Mouse (Mus musculus): ENCODE results near the gene Sim2. TPM values are rescaled to one million over a fixed set of nuclear protein-coding genes. Genes with fewer than 3 reads are reported as not detected.

Gene Sim2
- not detected in 2 replicates for polyA plus RNA-seq (2015; fragmentation: Nextera tagmentation; extraction: Ambion mirVana)

- H3K4me3 ChIP-seq (ENCODE audit: low read depth, low read length) = peak within 1 kb of the TSS; percentile 41
- peak within 1 kb of the TSS; percentile 62 for H3K4me2 ChIP-seq (ENCODE audit: low read depth, low read length)
- no peaks in the 10 kb centered on the region for H3K9me3 ChIP-seq (ENCODE audit: low read length)
- TF ChIP-seq EP300 (IDR thresholded peaks at IDR 0.05; ENCODE audit: low read depth) (no peak), CTCF (IDR thresholded peaks at IDR 0.05; ENCODE audit: low read depth) (no peak)
- H3K27me3 ChIP-seq (ENCODE audit: insufficient read depth, low read length) = peaks cover 99% of the 10 kb centered on the region
- no peak within 1 kb of the TSS for H3K9ac ChIP-seq (replicated peaks)
- H3K36me3 ChIP-seq (replicated peaks; ENCODE audit: insufficient read depth, low read length) = no peaks in the 10 kb centered on the region
- WGBS (ENCODE audit: insufficient replicate concordance) = 1% methylated on average over 85 of the region's 96 CpGs
- DNase-seq (no peak), ATAC-seq (no peak)
- H3K27ac ChIP-seq (ENCODE audit: low read depth) = no peak within 1 kb of the TSS
- H3K4me1 ChIP-seq (ENCODE audit: insufficient read depth) = peaks cover 9% of the 10 kb centered on the region
These were observed at the start of gene Sim2 for GRCm38 (mm10) chr16:94084711-94085602. Gene Sim2 (plus strand): TSS chr16:94084931.

GRCm38 (mm10) chr16:94037280-94037679 is 47.5 kb upstream of the Sim2 start:
- Histone ChIP-seq H3K4me3 (ENCODE audit: low read depth, low read length) (no peak overlapping the region), H3K27me3 (ENCODE audit: insufficient read depth, low read length) (peaks cover 12% of the 10 kb centered on the region; the same call in 1 of the 2 replicates), H3K4me1 (ENCODE audit: insufficient read depth) (no peaks in the 10 kb centered on the region), H3K9me3 (ENCODE audit: low read length) (no peaks in the 10 kb centered on the region), H3K27ac (ENCODE audit: low read depth) (no peak overlapping the region), H3K9ac (replicated peaks) (no peak overlapping the region), H3K4me2 (ENCODE audit: low read depth, low read length) (no peak overlapping the region), H3K36me3 (replicated peaks; ENCODE audit: insufficient read depth, low read length) (no peaks in the 10 kb centered on the region)
- 76% methylated on average over 7 of the region's 7 CpGs for whole genome bisulfite sequencing (ENCODE audit: insufficient replicate concordance)
- TF ChIP-seq EP300 (IDR thresholded peaks at IDR 0.05; ENCODE audit: low read depth) (no peak), CTCF (IDR thresholded peaks at IDR 0.05; ENCODE audit: low read depth) (no peak)
- ATAC-seq (no peak), DNase-seq (no peak)

- Histone ChIP-seq H3K9ac (replicated peaks) (no peak overlapping the region), H3K27ac (ENCODE audit: low read depth) (no peak overlapping the region), H3K4me2 (ENCODE audit: low read depth, low read length) (no peak overlapping the region), H3K4me3 (ENCODE audit: low read depth, low read length) (no peak overlapping the region), H3K36me3 (replicated peaks; ENCODE audit: insufficient read depth, low read length) (no peaks in the 10 kb centered on the region), H3K4me1 (ENCODE audit: insufficient read depth) (no peaks in the 10 kb centered on the region), H3K27me3 (ENCODE audit: insufficient read depth, low read length) (peaks cover 12% of the 10 kb centered on the region; the same call in 1 of the 2 replicates), H3K9me3 (ENCODE audit: low read length) (no peaks in the 10 kb centered on the region)
- 52% methylated on average over 12 of the region's 12 CpGs for WGBS (ENCODE audit: insufficient replicate concordance)
- DNase-seq (peak; percentile 65), ATAC-seq (no peak)
- TF ChIP-seq EP300 (IDR thresholded peaks at IDR 0.05; ENCODE audit: low read depth) (no peak), CTCF (IDR thresholded peaks at IDR 0.05; ENCODE audit: low read depth) (peak; percentile 86)
These were observed 46.3 kb upstream of the Sim2 start for GRCm38 (mm10) chr16:94038272-94038985.

- Histone ChIP-seq H3K4me2 (ENCODE audit: low read depth, low read length) (no peak overlapping the region), H3K9ac (replicated peaks) (no peak overlapping the region), H3K36me3 (replicated peaks; ENCODE audit: insufficient read depth, low read length) (no peaks in the 10 kb centered on the region), H3K27me3 (ENCODE audit: insufficient read depth, low read length) (peaks cover 12% of the 10 kb centered on the region; the same call in 1 of the 2 replicates), H3K4me1 (ENCODE audit: insufficient read depth) (no peaks in the 10 kb centered on the region), H3K9me3 (ENCODE audit: low read length) (no peaks in the 10 kb centered on the region), H3K4me3 (ENCODE audit: low read depth, low read length) (no peak overlapping the region), H3K27ac (ENCODE audit: low read depth) (no peak overlapping the region)
- no peak for TF ChIP-seq EP300 (IDR thresholded peaks at IDR 0.05; ENCODE audit: low read depth)
- no peak for TF ChIP-seq CTCF (IDR thresholded peaks at IDR 0.05; ENCODE audit: low read depth)
- WGBS (ENCODE audit: insufficient replicate concordance) = 73% methylated on average over 9 of the region's 9 CpGs
- no peak for DNase-seq
- ATAC-seq = no peak
These were observed 45.8 kb upstream of the Sim2 start for GRCm38 (mm10) chr16:94038986-94039341.

DNA sequence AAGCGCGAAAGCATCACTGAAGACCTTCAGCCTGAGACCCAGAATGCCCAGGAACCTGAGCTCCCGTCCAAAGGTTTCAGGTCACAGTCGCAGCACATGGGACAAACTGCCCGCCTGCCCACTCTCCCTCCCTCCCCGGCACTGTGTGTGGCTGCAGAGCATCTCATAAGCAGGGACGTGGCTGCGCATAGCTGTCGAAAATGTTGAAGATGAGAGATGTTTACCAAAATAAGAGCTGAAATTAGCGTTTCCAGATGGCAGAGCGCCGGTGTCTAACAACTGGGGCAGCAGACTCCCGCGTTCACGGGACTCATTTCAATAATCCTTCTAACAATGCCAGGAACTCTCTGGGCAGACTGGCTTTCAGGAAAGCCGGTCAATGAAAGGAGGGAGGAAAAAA is 44.2 kb upstream of the Sim2 start:
- WGBS (ENCODE audit: insufficient replicate concordance) = 36% methylated on average over 16 of the region's 16 CpGs
- no peaks in the 10 kb centered on the region for H3K4me1 ChIP-seq (ENCODE audit: insufficient read depth)
- no peak overlapping the region for H3K4me2 ChIP-seq (ENCODE audit: low read depth, low read length)
- H3K4me3 ChIP-seq (ENCODE audit: low read depth, low read length) = no peak overlapping the region
- peaks cover 15% of the 10 kb centered on the region; the same call in 1 of the 2 replicates for H3K27me3 ChIP-seq (ENCODE audit: insufficient read depth, low read length)
- no peak for ATAC-seq
- no peak overlapping the region for H3K27ac ChIP-seq (ENCODE audit: low read depth)
- TF ChIP-seq CTCF (IDR thresholded peaks at IDR 0.05; ENCODE audit: low read depth) (no peak), EP300 (IDR thresholded peaks at IDR 0.05; ENCODE audit: low read depth) (no peak)
- DNase-seq = no peak
- no peaks in the 10 kb centered on the region for H3K36me3 ChIP-seq (replicated peaks; ENCODE audit: insufficient read depth, low read length)
- no peak overlapping the region for H3K9ac ChIP-seq (replicated peaks)
- H3K9me3 ChIP-seq (ENCODE audit: low read length) = no peaks in the 10 kb centered on the region

DNA sequence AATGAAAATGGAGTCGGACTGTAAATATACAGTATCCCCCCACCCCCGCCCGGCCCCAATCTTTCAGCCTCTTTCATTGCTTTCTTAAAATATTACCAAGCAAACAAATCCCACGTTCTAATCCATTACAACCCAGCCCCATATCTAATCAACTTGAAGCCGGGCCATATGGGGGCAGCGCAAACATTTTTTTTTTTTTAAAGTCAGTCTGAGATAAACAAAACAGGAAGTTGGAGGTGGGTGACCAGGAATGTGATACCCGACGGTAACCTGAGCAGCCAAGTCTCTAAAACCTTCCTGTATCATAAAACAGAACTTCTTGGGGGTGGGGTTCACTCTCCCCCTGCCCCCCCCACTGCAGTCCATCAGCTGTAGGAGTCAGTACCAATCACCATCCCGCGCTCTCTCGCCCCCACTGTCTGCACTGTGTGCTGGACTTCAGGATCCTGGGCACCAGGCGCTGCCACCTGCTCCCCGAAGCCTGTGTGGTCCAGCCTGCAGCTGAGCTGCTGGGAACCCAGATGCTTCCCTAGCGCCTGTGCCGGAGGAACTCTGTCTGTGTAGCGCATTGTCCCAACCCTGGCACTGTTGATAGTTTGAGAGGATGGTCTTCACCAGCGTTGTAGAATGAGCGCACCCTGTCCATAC is 43.5 kb upstream of the Sim2 start:
- ATAC-seq = no peak
- H3K9me3 ChIP-seq (ENCODE audit: low read length) = no peaks in the 10 kb centered on the region
- H3K4me2 ChIP-seq (ENCODE audit: low read depth, low read length) = no peak overlapping the region
- no peak overlapping the region for H3K27ac ChIP-seq (ENCODE audit: low read depth)
- WGBS (ENCODE audit: insufficient replicate concordance) = 53% methylated on average over 18 of the region's 18 CpGs
- no peaks in the 10 kb centered on the region for H3K4me1 ChIP-seq (ENCODE audit: insufficient read depth)
- no peak overlapping the region for H3K4me3 ChIP-seq (ENCODE audit: low read depth, low read length)
- TF ChIP-seq CTCF (IDR thresholded peaks at IDR 0.05; ENCODE audit: low read depth) (no peak), EP300 (IDR thresholded peaks at IDR 0.05; ENCODE audit: low read depth) (no peak)
- no peaks in the 10 kb centered on the region for H3K36me3 ChIP-seq (replicated peaks; ENCODE audit: insufficient read depth, low read length)
- H3K9ac ChIP-seq (replicated peaks) = no peak overlapping the region
- peaks cover 15% of the 10 kb centered on the region; the same call in 1 of the 2 replicates for H3K27me3 ChIP-seq (ENCODE audit: insufficient read depth, low read length)
- DNase-seq = no peak

Measured in liver, postnatal 0 days (tissue).